Mouse (Mus musculus) spleen, adult 2 months (tissue): ENCODE data around the gene Fam71f2. TPM values are rescaled to one million over a fixed set of nuclear protein-coding genes. Genes with fewer than 3 reads are reported as not detected.

Experiments
- DNase-seq, 2 experiments: peaks; one replicate each; pipeline versions ENCODE4 v3.0.0 to v3.0.0-alpha.2; 2012 to 2021; ENCODE audit warnings: low spot score in 2 of 2, low read depth in 1 of 2
- H3K27ac ChIP-seq: fragments of 200-500 bp; 2 replicates; pipeline ENCODE4 v1.5.1; 2012; ENCODE audit warnings: low read length, inconsistent platforms; ENCODE audit not compliant: insufficient read depth
- H3K27me3 ChIP-seq: fragments of 200-500 bp; 2 replicates; pipeline ENCODE4 v1.6.1; 2012; ENCODE audit warnings: mild to moderate bottlenecking, moderate library complexity, low read length, inconsistent platforms; ENCODE audit not compliant: control insufficient read depth, insufficient read depth
- H3K36me3 ChIP-seq: fragments of 200-500 bp; 2 replicates; pipeline ENCODE4 v1.6.1; 2012; ENCODE audit warnings: mild to moderate bottlenecking, low read length, inconsistent platforms; ENCODE audit not compliant: control insufficient read depth, insufficient read depth
- H3K4me1 ChIP-seq: fragments of 200-500 bp; 2 replicates; pipeline ENCODE4 v1.6.1; 2011; ENCODE audit warnings: inconsistent platforms; ENCODE audit not compliant: control insufficient read depth, insufficient read depth, insufficient read length
- H3K4me3 ChIP-seq: fragments of 200-500 bp; 2 replicates; pipeline ENCODE4 v1.5.1; 2011; ENCODE audit warnings: mild to moderate bottlenecking, inconsistent platforms; ENCODE audit not compliant: insufficient read depth, insufficient read length; ENCODE audit errors: extremely low read depth
- CTCF ChIP-seq: fragments of 200-500 bp; IDR thresholded peaks from 2 replicates; pipeline ENCODE4 v1.5.1; 2011; ENCODE audit warnings: mild to moderate bottlenecking, inconsistent platforms; ENCODE audit not compliant: insufficient read depth, insufficient read length, insufficient replicate concordance; ENCODE audit errors: extremely low read depth
- POLR2A ChIP-seq: fragments of 200-500 bp; IDR thresholded peaks from 2 replicates; pipeline ENCODE4 v1.6.1; 2011; ENCODE audit warnings: low read depth, low read length, inconsistent platforms
- WGBS: fragments of 180-500 bp; shearing (Covaris S2); methylation state at CpG from one replicate; pipeline ENCODE4 v1.1.7; 2018; 5-methylcytosine and 5-hydroxymethylcytosine counted together
- polyA plus RNA-seq: library from polyadenylated mRNA; depleted of rRNA; stranded (reverse); fragments of >200 nt; gene quantifications from 2 replicates; pipeline ENCODE4 v1.2.3, GENCODE M21; 2012

Fam71f2 gene
- polyA plus RNA-seq, 1 experiment = 0.40 TPM

DNA sequence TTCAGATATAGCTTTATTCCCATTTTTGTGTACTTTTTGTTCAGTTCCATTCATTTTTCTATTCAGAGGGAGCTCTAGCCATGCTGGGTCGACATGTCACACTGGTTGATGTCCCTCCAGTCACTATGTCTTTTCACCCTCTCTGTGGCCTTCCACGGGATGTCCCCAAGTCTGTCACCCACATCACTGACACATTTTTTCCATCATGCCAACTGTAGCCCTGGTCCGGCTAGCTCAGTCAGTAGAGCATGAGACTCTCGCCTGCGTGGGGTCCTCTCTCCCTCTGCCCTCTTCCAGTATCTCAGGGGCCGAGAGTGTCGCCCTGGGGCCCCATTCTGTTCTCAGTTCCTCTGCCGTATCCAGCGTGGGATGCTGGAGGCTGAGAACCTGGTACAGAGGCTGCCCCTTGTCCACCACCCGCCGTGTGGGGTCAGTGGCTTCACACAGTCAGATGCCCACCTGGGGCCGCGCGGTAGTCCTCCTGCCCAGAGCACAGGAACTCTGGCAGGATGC, 34.4 kb downstream of the Fam71f2 start:
- 84% methylated on average over 14 of the region's 14 CpGs for WGBS
- H3K4me3 ChIP-seq = no peak overlapping the region
- H3K27ac ChIP-seq = no peak overlapping the region
- H3K4me1 ChIP-seq = no peaks in the 10 kb centered on the region
- no peak for TF ChIP-seq CTCF
- TF ChIP-seq POLR2A = no peak
- H3K27me3 ChIP-seq = no peaks in the 10 kb centered on the region
- no peak for DNase-seq
- H3K36me3 ChIP-seq = no peaks in the 10 kb centered on the region

- Histone ChIP-seq H3K27me3 (no peaks in the 10 kb centered on the region), H3K27ac (no peak overlapping the region), H3K4me3 (no peak overlapping the region), H3K4me1 (no peaks in the 10 kb centered on the region), H3K36me3 (no peaks in the 10 kb centered on the region)
- TF ChIP-seq CTCF = no peak
- DNase-seq = no peak
- 70% methylated on average over 2 of the region's 2 CpGs for whole genome bisulfite sequencing
Observed at GRCm38 (mm10) chr6:29317286-29317685, 37.9 kb downstream of the Fam71f2 start.

- H3K4me1 ChIP-seq = no peaks in the 10 kb centered on the region; the same call in 1 of the 2 replicates
- DNase-seq = no peak
- no peaks in the 10 kb centered on the region for H3K36me3 ChIP-seq
- no peak for TF ChIP-seq CTCF
- no peak for TF ChIP-seq POLR2A
- H3K27me3 ChIP-seq = no peaks in the 10 kb centered on the region
- no peak overlapping the region for H3K4me3 ChIP-seq
- 82% methylated on average over 3 of the region's 3 CpGs for WGBS
- no peak overlapping the region for H3K27ac ChIP-seq
Observed at GRCm38 (mm10) chr6:29317941-29318340, 38.5 kb downstream of the Fam71f2 start.

GRCm38 (mm10) chr6:29318879-29319278, 39.5 kb downstream of the Fam71f2 start, which contains the start of gene Fam71f1:
Fam71f1 (plus strand) TSS chr6:29319140.
- no peak for DNase-seq
- H3K4me3 ChIP-seq = no peak within 1 kb of the TSS
- WGBS = 34% methylated on average over 3 of the region's 5 CpGs
- H3K4me1 ChIP-seq = no peaks in the 10 kb centered on the region; the same call in 1 of the 2 replicates
- H3K27ac ChIP-seq = no peak within 1 kb of the TSS
- no peaks in the 10 kb centered on the region for H3K27me3 ChIP-seq
- no peaks in the 10 kb centered on the region for H3K36me3 ChIP-seq
- no peak for TF ChIP-seq POLR2A
- TF ChIP-seq CTCF = no peak

DNA sequence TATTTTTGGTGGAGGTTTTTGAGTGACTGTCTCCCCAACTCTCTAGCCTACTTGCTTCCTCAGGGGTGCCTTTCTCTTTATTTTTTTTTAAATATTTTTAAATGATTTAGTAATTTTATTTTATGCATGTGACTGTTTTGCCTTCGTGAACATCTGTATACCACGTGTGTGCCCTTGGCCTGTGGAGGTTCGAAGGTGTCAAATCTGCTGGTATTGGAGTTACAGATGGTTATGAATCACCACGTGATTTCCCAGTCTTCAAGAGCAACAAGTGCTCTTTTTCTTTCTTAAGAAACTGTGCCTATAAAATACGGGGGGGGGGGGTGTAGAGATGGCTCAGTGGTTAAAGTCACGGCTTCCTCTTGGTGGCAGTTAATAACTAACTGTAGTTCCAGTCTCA, 42.2 kb downstream of the Fam71f2 start:
- TF ChIP-seq POLR2A = no peak
- no peak for TF ChIP-seq CTCF
- Histone ChIP-seq H3K4me1 (no peaks in the 10 kb centered on the region; the same call in 1 of the 2 replicates), H3K27ac (no peak overlapping the region), H3K36me3 (no peaks in the 10 kb centered on the region), H3K27me3 (no peaks in the 10 kb centered on the region), H3K4me3 (no peak overlapping the region)
- 75% methylated on average over 6 of the region's 6 CpGs for WGBS
- DNase-seq = no peak

DNA sequence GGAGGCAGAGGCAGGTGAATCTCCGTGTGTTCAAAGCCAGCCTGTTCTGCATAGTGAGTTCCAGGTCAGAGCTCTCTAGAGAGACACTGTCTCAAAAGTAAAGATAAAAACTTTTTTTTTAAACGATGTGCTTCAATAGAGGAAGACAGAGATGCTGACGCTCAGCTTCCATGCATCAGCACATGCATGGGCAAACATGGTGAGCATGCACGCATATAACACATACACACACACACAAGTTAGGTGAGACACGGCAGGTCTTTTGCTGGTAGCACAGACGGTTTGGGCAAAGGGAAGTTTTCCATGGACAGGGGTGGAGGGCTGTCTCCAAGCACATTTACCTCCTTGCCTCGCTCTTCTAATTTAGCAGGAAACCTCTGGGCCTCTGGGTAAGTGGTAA, 42.8 kb downstream of the Fam71f2 start:
- Histone ChIP-seq H3K27ac (no peak overlapping the region), H3K4me3 (no peak overlapping the region), H3K27me3 (no peaks in the 10 kb centered on the region), H3K36me3 (no peaks in the 10 kb centered on the region), H3K4me1 (no peaks in the 10 kb centered on the region; the same call in 1 of the 2 replicates)
- WGBS = 88% methylated on average over 7 of the region's 7 CpGs
- no peak for TF ChIP-seq POLR2A
- TF ChIP-seq CTCF = no peak
- no peak for DNase-seq

DNA sequence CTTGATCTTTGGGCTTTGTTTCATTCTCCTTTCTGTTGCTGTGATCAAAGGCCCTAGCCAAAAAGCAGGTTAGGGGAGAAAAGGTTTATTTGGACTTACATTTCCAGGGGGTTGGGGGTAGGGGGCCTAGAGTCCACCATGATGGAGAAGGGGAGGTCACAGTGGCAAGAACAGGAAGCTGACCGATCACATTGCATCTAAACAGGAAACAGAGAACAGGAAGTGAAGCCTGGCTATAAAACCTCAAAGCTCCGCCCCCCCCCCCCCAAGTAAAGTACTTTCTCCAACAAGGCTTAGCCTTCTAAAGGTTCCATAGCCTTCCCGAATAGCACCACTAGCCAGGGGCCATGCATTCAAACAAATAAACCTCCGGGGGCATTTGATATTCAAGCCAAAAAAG, 43.3 kb downstream of the Fam71f2 start:
- Histone ChIP-seq H3K27ac (no peak overlapping the region), H3K27me3 (no peaks in the 10 kb centered on the region), H3K36me3 (no peaks in the 10 kb centered on the region), H3K4me1 (no peaks in the 10 kb centered on the region; the same call in 1 of the 2 replicates), H3K4me3 (no peak overlapping the region)
- WGBS = 54% methylated on average over 4 of the region's 4 CpGs
- no peak for DNase-seq
- no peak for TF ChIP-seq CTCF
- TF ChIP-seq POLR2A = no peak
